Mouse (Mus musculus): ENCODE results near the gene AI481877. TPM values are rescaled to one million over a fixed set of nuclear protein-coding genes. Genes with fewer than 3 reads are reported as not detected.

The AI481877 gene
- total RNA-seq, 4 experiments from 2014 or later = not detected

Other genes starting within 250 kb of the AI481877 start
- gene Ecpas, start 226.2 kb downstream of the AI481877 start, total RNA-seq (2022) = 100 to 1,000 TPM; 255 to 341 (median 297) TPM
- under 1 TPM in 3 of 4 experiments, not detected in 1; 0.10 to 0.24 (median 0.16) TPM for gene Zkscan16, start 195.4 kb downstream of the AI481877 start, total RNA-seq (2022)
- gene Ptgr1, start 151.9 kb downstream of the AI481877 start, total RNA-seq (2022) = under 1 TPM; 0.58 to 0.80 (median 0.73) TPM
- gene Dnajc25, start 143.9 kb downstream of the AI481877 start, total RNA-seq (2022) = 10 to 100 TPM; 10.1 to 13.0 (median 11.5) TPM
- gene Gm20503, start 135.8 kb downstream of the AI481877 start, total RNA-seq (2022) = 1 to 10 TPM in 1 of 4 experiments, not detected in 3; 1.4 TPM
- 1 to 10 TPM; 4.6 to 5.6 (median 4.7) TPM for gene Gng10, start 103.9 kb downstream of the AI481877 start, total RNA-seq (2022)
- gene Ugcg, start 50.3 kb upstream of the AI481877 start, total RNA-seq (2022) = 1 to 10 TPM; 4.6 to 5.9 (median 5.4) TPM

Measured in gastrocnemius, adult 8-10 months (tissue).